Comparison of ENCODE assay signal across 13 mouse cellular contexts in the genomic region with DNA sequence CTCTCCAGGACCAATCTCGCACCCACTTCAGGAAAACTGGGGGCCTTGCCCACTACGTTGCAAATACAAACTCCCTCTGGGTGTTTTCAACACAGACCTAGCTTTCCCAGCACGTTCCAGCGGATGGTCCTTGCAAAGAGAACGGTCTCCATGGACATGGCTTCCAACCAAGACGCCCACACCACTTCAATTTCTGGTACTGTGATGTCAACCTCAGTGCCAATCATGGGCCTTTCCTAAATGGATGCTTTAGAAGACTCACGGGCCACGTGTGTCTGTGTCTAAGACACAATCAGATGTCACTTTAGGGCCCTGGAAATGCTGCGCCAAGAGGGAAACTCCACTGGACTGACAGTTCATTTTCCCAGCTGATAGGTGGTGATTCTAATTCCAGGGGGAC.
"Had no signal": no experiment of that assay in that cellular context is flagged by ENCODE, and none has a peak within 500 bp of the region (broad histone marks: within the 10 kb centered on the region; RNA-seq: fewer than 3 reads in every experiment).

No protein-coding gene starts in this region.

- DNase-seq: forebrain, postnatal 0 days; gastrocnemius, postnatal 14 days; gastrocnemius, postnatal 36 days; heart, adult 11 months; heart, adult 2 months; heart, postnatal 14 days; heart, postnatal 36 days; kidney, adult 11 months; kidney, adult 2 months; kidney, adult 9 months; kidney, postnatal 14 days; kidney, postnatal 36 days; layer of hippocampus, postnatal 36 days had no signal
